Mouse (Mus musculus) gastrocnemius, adult 18-20 months (tissue): ENCODE data around the gene Tnfsfm13. TPM values are rescaled to one million over a fixed set of nuclear protein-coding genes. Genes with fewer than 3 reads are reported as not detected.

Source experiments
- DNase-seq: peaks from one replicate; pipeline ENCODE4 v3.0.0; 2021; ENCODE audit warnings: low spot score
- microRNA-seq: library from miRNA; unstranded; fragments of <30 nt; microRNA quantifications from one replicate; pipeline ENCODE4 v1.2.0, GENCODE M21; 2021
- total RNA-seq, 2 experiments: library from RNA; stranded (reverse); gene quantifications; 2 replicates each; pipeline ENCODE4 v1.2.3; 2021

Gene Tnfsfm13
- total RNA-seq, 2 experiments from 2014 or later, result 1.1 to 1.3 TPM

GRCm38 (mm10) chr11:69655264-69656064 is 40.4 kb downstream of the Tnfsfm13 start, which contains the start of gene Sox15:
Gene Sox15 (plus strand): TSS chr11:69655314.
- DNase-seq, result peak; percentile 45

DNA sequence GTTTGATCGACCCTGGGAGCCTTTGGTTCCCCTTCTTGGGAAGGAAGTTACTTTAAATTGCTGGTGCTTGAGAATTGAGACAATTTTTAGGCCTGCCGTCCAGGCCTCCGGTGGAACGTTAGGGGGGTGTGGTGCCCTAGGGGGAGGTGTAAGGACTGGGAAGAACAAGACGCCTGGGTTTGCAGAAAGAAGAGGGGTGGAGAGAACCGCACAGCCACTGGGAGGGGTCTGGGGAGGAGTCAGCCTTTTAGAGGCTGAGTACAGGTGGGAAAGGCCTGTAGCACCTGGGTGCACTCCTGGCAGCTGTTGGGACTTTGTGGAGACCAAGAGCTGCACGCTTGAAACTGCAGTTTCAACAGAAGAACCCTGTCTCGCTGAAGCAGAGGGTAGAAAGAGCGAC is 41.1 kb downstream of the Tnfsfm13 start:
- no peak for DNase-seq

DNA sequence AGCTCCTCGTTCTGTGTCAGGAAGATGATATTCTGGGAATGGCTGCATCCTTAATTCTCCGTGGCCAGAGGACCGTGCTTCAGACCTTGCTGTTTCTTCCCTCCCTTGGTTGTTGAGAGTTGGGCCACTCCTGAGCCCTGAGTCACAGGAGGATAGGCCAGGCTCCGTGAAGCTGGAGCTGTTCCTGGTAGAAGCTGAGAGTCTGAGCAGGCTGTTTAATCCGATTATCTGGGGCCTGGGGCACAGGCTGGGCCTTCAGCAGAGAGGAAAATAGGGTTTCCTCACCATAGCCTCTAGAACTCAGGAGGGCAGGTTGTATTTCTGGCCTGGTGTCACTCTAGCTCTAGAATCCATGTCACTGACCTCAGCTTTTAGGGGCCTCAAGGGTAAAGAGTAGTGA is 42.5 kb downstream of the Tnfsfm13 start:
- no peak for DNase-seq

- no peak for DNase-seq
Observed at GRCm38 (mm10) chr11:69645860-69646259, 50.0 kb downstream of the Tnfsfm13 start.

- no peak for DNase-seq
Observed at GRCm38 (mm10) chr11:69635471-69635870, 60.4 kb downstream of the Tnfsfm13 start.

GRCm38 (mm10) chr11:69633128-69633866 is 62.6 kb downstream of the Tnfsfm13 start:
- DNase-seq, result peak; percentile 41

Small RNA genes lying within 50 kb of the gene (microRNA-seq; reads per million reads assigned to microRNA genes)
- gene Mir1934 (16.4 reads per million, percentile 33 among the genes with 10 or more reads in this experiment), gene Mir467f (not detected)

Other genes with a start within 250 kb of the Tnfsfm13 start
- gene Dnah2, start 147.0 kb downstream of the Tnfsfm13 start, total RNA-seq, result under 1 TPM; 0.14 to 0.83 TPM
- under 1 TPM; 0.37 to 0.74 TPM for gene Efnb3, start 135.9 kb downstream of the Tnfsfm13 start, total RNA-seq
- gene Wrap53, start 115.8 kb downstream of the Tnfsfm13 start, total RNA-seq, result 1 to 10 TPM; 3.2 to 3.3 TPM
- 10 to 100 TPM; 12.9 to 15.3 TPM for gene Trp53, start 115.7 kb downstream of the Tnfsfm13 start, total RNA-seq
- 100 to 1,000 TPM; 347 to 393 TPM for gene Atp1b2, start 90.2 kb downstream of the Tnfsfm13 start, total RNA-seq
- gene Shbg, start 78.2 kb downstream of the Tnfsfm13 start, total RNA-seq, result not detected
- 1 to 10 TPM; 2.5 to 2.6 TPM for gene Sat2, start 74.1 kb downstream of the Tnfsfm13 start, total RNA-seq
- gene Fxr2, start 63.1 kb downstream of the Tnfsfm13 start, total RNA-seq, result 100 to 1,000 TPM; 101 to 106 TPM
- gene Sox15, start 40.8 kb downstream of the Tnfsfm13 start, total RNA-seq, result not detected
- 1 to 10 TPM; 7.5 to 9.5 TPM for gene Mpdu1, start 33.5 kb downstream of the Tnfsfm13 start, total RNA-seq
- gene Cd68, start 29.9 kb downstream of the Tnfsfm13 start, total RNA-seq, result 1 to 10 TPM; 1.2 to 4.0 TPM
- 10 to 100 TPM; 69.6 to 97.7 TPM for gene Eif4a1, start 23.7 kb downstream of the Tnfsfm13 start, total RNA-seq
- gene Senp3, start 14.0 kb downstream of the Tnfsfm13 start, total RNA-seq, result 10 to 100 TPM; 21.9 to 25.4 TPM
- gene Tnfsf13, start 10.3 kb downstream of the Tnfsfm13 start, total RNA-seq, result under 1 TPM; 0.62 to 0.64 TPM
- 10 to 100 TPM in 1 of 2 experiments, 1 to 10 TPM in 1; 7.4 to 10.4 TPM for gene Tnfsf12, start 249 bp downstream of the Tnfsfm13 start, total RNA-seq
- gene Polr2a, start 62.5 kb upstream of the Tnfsfm13 start, total RNA-seq, result 10 to 100 TPM; 33.0 to 33.9 TPM
- not detected for gene Slc35g3, start 65.9 kb upstream of the Tnfsfm13 start, total RNA-seq
- gene Zbtb4, start 69.8 kb upstream of the Tnfsfm13 start, total RNA-seq, result 10 to 100 TPM; 37.1 to 37.5 TPM
- gene Chrnb1, start 99.8 kb upstream of the Tnfsfm13 start, total RNA-seq, result 10 to 100 TPM; 30.6 to 31.2 TPM
- gene Fgf11, start 105.8 kb upstream of the Tnfsfm13 start, total RNA-seq, result 1 to 10 TPM; 3.5 to 4.0 TPM
- under 1 TPM; 0.14 to 0.18 TPM for gene Tmem102, start 109.5 kb upstream of the Tnfsfm13 start, total RNA-seq
- gene Gm39566, start 119.2 kb upstream of the Tnfsfm13 start, total RNA-seq, result not detected
- not detected for gene Spem2, start 122.4 kb upstream of the Tnfsfm13 start, total RNA-seq
- gene Spem1, start 126.1 kb upstream of the Tnfsfm13 start, total RNA-seq, result not detected
- 1 to 10 TPM; 1.9 to 2.9 TPM for gene Nlgn2, start 141.7 kb upstream of the Tnfsfm13 start, total RNA-seq
- 100 to 1,000 TPM; 141 to 164 TPM for gene Tmem256, start 142.4 kb upstream of the Tnfsfm13 start, total RNA-seq
- 10 to 100 TPM; 10.1 to 12.7 TPM for gene Plscr3, start 150.3 kb upstream of the Tnfsfm13 start, total RNA-seq
- gene Tnk1, start 162.6 kb upstream of the Tnfsfm13 start, total RNA-seq, result under 1 TPM in 1 of 2 experiments, not detected in 1; 0.07 TPM
- gene Tmem95, start 181.9 kb upstream of the Tnfsfm13 start, total RNA-seq, result not detected
- 1 to 10 TPM; 1.3 to 1.5 TPM for gene Kctd11, start 185.3 kb upstream of the Tnfsfm13 start, total RNA-seq
- gene Acap1, start 199.4 kb upstream of the Tnfsfm13 start, total RNA-seq, result under 1 TPM; 0.21 to 0.30 TPM
- under 1 TPM; 0.24 to 0.25 TPM for gene 2810408A11Rik, start 204.9 kb upstream of the Tnfsfm13 start, total RNA-seq
- gene Neurl4, start 205.0 kb upstream of the Tnfsfm13 start, total RNA-seq, result 10 to 100 TPM; 25.9 to 27.4 TPM
- gene Gps2, start 217.8 kb upstream of the Tnfsfm13 start, total RNA-seq, result 10 to 100 TPM; 50.8 to 55.8 TPM
- gene Eif5a, start 225.9 kb upstream of the Tnfsfm13 start, total RNA-seq, result 100 to 1,000 TPM; 408 to 425 TPM
- 10 to 100 TPM in 1 of 2 experiments, 1 to 10 TPM in 1; 9.3 to 11.4 TPM for gene Ybx2, start 239.7 kb upstream of the Tnfsfm13 start, total RNA-seq